Mouse (Mus musculus) frontal cortex, postnatal 10 days (tissue): Measurements from ENCODE around the gene Loxl1.
"Not testable (repeated sequence)": the region's sequence is repeated elsewhere in the genome, so short reads cannot be mapped to it uniquely, and the experiment has no call there.

Experiments
- DNase-seq, 2 experiments: peaks; one replicate each; pipeline ENCODE4 v3.0.0; 2022; ENCODE audit warnings: low spot score in 2 of 2, mixed read lengths in 1 of 2

Gene Loxl1

GRCm38 (mm10) chr9:58278313-58278712, 34.7 kb downstream of the Loxl1 start:
- DNase-seq, result no peak

- no peak for DNase-seq
These were observed 36.6 kb downstream of the Loxl1 start for GRCm38 (mm10) chr9:58276346-58276745.

GRCm38 (mm10) chr9:58275797-58276196, 37.2 kb downstream of the Loxl1 start:
- no peak for DNase-seq

- no peak for DNase-seq
These were observed 37.7 kb downstream of the Loxl1 start for GRCm38 (mm10) chr9:58275115-58275774.

GRCm38 (mm10) chr9:58274626-58275025, 38.4 kb downstream of the Loxl1 start:
- DNase-seq, result no peak

- no peak for DNase-seq
These were observed 38.8 kb downstream of the Loxl1 start for GRCm38 (mm10) chr9:58274101-58274604.

GRCm38 (mm10) chr9:58272855-58273254, 40.1 kb downstream of the Loxl1 start:
- no peak for DNase-seq

- no peak for DNase-seq
These were observed 40.9 kb downstream of the Loxl1 start for GRCm38 (mm10) chr9:58272068-58272541.

- DNase-seq, result not testable (repeated sequence)
These were observed 41.4 kb downstream of the Loxl1 start for GRCm38 (mm10) chr9:58271551-58271950.

GRCm38 (mm10) chr9:58271109-58271508, 41.9 kb downstream of the Loxl1 start:
- no peak for DNase-seq

- no peak for DNase-seq
These were observed 42.9 kb downstream of the Loxl1 start for GRCm38 (mm10) chr9:58270081-58270480.

GRCm38 (mm10) chr9:58268384-58269313, 44.3 kb downstream of the Loxl1 start:
- DNase-seq, result peak in 1 of 2 experiments; percentile 43

GRCm38 (mm10) chr9:58267046-58267445, 45.9 kb downstream of the Loxl1 start:
- DNase-seq, result no peak

GRCm38 (mm10) chr9:58266571-58267011, 46.4 kb downstream of the Loxl1 start:
- DNase-seq, result no peak

GRCm38 (mm10) chr9:58265368-58265767, 47.6 kb downstream of the Loxl1 start:
- no peak for DNase-seq

GRCm38 (mm10) chr9:58262507-58262906, 50.5 kb downstream of the Loxl1 start:
- DNase-seq, result no peak

GRCm38 (mm10) chr9:58255704-58256685, 57.0 kb downstream of the Loxl1 start:
- DNase-seq, result no peak

- DNase-seq, result no peak
These were observed 57.9 kb downstream of the Loxl1 start for GRCm38 (mm10) chr9:58255105-58255504.

GRCm38 (mm10) chr9:58253805-58254122, 59.2 kb downstream of the Loxl1 start:
- DNase-seq, result not testable (repeated sequence)

- peak; percentile 88 for DNase-seq
These were observed 59.8 kb downstream of the Loxl1 start, which contains the start of gene Stoml1 for GRCm38 (mm10) chr9:58253033-58253804. Gene Stoml1 (plus strand): TSS chr9:58253164.
